Mouse (Mus musculus) gastrocnemius, postnatal 4 days (tissue): ENCODE data around the gene B3gat2. TPM values are rescaled to one million over a fixed set of nuclear protein-coding genes. Genes with fewer than 3 reads are reported as not detected.

Source experiments
- DNase-seq, 2 experiments: peaks; one replicate each; pipeline ENCODE4 v3.0.0; 2021 to 2022; ENCODE audit warnings: low spot score in 2 of 2, mixed read lengths in 2 of 2
- total RNA-seq, 2 experiments: library from RNA; stranded (reverse); gene quantifications; 2 replicates each; pipeline ENCODE4 v1.2.3; 2021

B3gat2 gene
- total RNA-seq, 2 experiments from 2014 or later: not detected

DNA sequence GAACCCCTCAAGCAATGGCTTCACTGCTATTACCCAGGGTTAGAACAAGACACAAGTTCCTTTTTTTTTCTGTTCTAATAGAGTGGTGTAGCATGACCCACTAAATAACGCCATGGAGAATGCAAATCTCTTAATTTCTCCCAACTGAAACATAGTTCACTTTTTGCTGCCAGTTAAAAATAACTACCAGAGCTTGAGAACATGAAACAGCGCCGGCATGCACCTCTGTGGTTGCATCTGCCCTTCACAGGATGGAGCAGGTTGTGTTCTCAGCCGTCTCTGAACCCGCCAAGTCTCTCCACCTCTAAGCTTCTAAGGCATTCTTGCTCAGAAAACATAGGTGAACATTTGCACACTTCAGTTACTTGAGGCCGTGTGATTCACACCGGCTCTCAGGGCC lies 72.7 kb downstream of the B3gat2 start:
- no peak for DNase-seq

DNA sequence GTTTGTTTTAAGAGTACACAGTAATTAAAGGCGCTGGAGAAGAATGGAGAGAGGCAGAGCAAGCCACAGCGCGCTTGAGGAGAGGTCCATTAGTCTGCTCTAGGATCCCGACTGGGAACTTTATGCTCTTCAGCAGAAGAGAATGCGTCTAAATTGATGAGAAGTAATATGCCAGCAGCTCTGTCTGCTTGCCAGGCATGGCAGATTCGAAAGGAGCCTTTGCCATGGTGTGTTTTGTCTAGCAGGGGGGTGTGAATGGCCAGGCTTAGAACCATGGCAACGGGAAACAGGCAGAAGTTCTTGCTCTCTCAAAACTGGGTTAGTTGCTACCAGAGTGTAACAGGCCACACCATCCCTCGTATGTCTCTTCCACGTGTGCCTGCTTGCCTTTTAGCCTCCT lies 73.3 kb downstream of the B3gat2 start:
- no peak for DNase-seq

DNA sequence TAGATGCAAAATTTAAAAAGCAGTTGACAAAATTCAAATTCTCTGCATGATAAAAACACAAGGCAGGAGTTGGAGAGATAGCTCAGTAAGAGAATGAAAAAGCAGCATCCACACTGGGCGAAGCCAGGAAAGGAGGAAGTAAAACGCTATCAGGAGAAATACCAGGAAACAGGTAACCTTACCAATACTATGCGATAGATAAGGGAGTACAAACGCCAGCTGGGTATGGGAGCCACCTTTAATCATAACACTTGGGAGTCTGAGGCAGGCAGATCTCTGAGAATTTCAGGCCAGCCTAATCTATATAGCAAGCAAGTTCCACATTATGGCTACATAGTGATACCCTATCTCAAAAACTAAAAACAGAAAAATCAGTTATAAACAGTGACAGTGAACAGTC lies 75.1 kb downstream of the B3gat2 start:
- DNase-seq: no peak

DNA sequence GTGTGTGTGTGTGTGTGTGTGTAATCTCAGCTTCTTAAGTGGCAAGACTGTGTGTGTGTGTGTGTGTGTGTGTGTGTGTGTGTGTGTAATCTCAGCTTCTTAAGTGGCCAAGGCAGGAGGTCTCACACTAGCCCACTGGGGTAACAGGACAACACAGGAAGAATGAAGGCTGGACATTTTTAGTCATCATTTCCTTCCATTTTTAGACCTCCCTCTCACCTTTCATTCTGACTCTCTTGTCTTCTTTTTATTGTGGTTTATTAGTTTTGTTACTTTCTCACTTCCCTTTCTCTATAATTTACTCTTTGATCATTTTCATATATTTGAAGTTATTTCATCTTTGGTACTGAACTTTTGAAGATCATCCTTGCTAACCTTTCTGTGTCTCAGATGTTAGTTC lies 79.4 kb downstream of the B3gat2 start:
- no peak for DNase-seq

DNA sequence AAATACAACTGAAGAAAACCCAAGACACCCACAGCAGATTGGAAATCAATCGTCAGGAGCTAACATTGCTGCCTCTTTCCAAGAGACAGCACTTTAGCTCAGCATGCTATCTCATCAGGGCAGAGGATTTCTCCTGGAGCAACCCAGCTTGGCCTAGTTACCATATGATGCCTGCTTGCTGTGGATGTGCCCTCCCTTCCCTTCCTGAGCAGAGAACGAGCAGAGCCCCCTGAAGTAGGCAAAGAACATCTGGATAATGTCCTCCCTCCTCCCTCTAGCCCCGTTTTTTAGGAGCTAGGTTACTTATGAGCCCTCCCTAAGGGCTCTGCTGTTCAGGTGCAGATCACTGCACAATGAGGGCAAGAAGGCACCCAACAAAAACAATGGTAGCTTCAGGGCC lies 81.1 kb downstream of the B3gat2 start:
- no peak for DNase-seq

DNA sequence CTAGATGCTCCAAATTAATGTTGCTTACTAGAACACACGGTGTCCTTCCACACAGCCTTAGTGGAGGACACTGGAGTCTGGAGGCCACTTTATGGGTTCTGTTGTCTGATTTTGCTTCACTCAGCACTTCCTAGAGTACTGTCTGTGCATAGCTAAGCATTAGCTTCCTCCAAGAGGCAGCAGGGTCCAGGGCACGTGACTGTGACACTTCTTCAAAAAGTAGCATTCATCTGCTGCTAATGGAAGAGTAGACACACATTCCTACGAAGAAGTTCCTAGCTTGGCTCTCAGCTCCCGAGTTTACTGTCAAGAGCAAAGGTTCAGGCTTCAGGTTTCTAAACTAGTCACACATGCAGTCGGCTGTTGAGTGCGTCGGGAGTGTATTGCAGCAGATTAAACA lies 82.2 kb downstream of the B3gat2 start:
- DNase-seq: no peak

DNA sequence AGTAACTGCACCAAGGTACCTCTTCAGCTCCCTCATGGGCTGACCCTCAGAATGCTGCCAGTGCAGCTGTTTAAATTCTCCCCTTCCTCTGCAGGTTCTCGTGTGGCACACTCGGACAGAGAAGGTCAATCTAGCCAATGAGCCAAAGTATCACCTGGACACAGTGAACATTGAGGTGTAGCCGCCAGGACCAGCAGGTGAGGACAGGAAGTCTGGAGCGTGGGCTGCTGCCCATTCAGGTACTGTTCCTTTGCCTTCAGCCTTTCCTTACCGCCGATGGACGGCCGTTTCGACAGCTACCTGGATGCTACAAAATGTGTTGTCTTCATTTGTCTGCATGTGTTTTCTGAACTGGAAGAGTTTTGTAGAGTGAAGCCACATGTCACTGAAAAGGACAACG lies 83.5 kb downstream of the B3gat2 start:
- DNase-seq: no peak

DNA sequence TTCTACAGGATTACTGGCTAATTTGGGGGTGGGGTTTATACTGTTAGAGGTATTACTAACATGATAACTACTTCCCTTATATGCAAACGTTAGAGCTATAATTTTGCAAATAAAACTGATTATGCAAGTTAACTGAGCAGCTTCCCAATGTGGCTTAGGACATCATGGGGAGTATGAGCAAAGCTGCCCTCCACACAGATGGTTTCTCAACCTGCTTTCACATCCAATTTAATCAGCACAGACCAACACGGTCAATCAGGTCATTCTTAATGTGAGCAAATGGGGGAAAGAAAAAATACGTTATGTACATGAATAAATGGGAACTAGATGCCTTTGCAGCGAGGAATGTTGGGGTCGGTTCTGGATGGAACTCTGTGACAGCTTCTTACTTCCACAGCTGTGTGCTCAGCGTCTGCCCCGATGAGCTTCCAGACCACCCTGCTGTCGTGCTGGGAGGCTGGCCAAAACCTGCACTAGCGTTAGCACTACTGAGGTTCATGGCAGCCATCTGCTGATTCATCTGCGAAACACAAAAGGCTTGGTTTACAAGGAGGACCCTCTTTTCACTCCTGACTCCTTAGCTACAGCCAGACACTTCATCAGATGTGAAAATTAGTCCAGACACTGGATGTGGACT lies 84.6 kb downstream of the B3gat2 start:
- no peak for DNase-seq

DNA sequence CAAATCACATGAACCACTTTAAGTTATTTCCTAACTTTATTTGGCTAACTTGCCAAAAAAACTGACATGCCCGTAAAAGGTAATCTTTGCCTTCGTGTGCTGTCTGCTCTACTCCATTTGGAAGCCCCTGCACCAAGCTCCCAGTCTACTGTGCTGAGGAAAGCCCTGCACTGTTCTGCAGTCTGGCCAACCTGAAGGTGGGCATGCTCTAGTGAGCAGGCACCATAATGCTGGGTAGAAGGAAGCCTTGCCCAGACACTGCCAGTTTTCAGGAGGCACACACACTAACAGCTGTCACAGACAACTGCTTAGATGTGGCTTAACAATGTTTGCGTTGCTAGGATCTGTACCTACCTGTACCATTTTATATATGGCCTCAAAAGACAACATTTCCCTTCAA lies 94.1 kb downstream of the B3gat2 start:
- DNase-seq: no peak

DNA sequence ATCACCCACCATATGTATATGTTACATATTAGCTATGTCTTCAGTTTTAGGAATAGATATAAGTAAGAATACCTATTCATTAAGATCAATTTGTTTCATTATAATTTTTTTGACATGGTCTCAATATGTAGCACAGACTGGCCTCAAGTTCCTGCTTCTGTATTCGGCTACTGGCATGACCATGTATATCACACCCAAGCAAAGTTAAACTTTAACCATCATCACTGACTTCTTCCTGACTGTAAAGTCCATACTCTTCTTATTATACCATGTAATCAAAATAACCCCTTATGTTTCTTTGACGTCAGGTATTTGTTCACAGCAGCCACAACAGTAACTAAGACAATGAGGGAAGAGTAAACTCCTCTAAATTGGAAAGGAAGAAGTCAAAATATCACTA lies 99.4 kb downstream of the B3gat2 start:
- no peak for DNase-seq

DNA sequence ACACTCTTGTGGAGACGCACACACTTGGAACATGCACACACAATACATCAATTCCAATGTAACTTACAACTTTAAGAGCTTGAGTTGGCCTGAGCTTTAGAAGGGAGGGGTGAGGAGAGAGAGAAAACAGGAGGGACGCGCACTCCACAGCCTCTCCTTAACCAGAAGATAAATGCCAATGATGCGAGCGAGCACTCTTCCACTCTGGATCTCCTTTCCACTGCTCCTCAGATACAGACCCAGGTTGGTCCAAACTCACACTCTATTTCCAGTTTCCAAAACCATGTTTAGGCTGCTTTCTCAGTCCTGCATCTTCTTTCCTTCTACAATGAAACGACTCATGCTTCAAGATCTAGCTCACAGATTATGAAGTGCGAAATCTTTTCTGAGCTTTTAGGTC lies 104.0 kb downstream of the B3gat2 start:
- DNase-seq: no peak

DNA sequence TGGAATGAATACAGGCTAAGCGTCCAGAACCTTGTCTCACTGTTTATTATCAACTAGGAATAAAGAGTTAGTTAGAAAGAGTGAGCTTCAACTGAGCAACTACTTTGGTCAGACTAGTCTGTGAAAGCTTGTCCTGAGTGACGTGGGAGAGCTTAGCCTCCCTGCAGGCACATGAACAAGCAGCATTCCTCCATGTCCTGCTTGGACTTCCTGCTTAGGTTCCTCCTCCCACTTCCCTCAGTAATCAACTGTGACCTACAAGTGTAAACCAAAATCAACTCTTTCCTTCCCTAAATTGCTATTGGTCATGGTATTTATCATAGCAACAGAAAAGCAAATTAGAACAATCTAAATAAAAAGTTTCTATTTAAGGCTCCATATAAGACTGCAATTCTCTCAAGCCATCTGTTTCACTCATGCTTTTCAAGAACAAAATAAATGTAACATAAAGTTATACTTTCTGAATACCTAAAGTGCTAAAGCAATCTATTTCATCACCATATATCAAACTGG lies 105.9 kb downstream of the B3gat2 start:
- no peak for DNase-seq

DNA sequence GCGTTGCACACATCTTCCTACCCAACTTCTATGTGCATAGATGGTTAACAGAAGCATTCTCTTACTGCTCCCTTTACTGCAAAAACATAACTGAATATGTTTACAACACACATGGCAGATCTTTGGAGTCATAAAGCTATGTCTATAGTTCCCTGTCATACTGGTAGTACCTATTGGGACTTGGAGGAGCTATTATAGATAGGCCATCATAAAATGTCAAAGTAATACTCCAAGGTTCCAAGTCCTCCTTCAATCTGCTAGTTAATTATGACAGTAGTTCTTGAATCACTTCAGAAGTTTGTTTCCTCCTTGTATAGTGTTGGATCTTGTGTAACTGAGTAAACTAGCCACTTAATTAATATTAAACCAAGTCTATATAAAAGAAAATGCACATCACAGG lies 110.6 kb downstream of the B3gat2 start:
- DNase-seq: no peak

DNA sequence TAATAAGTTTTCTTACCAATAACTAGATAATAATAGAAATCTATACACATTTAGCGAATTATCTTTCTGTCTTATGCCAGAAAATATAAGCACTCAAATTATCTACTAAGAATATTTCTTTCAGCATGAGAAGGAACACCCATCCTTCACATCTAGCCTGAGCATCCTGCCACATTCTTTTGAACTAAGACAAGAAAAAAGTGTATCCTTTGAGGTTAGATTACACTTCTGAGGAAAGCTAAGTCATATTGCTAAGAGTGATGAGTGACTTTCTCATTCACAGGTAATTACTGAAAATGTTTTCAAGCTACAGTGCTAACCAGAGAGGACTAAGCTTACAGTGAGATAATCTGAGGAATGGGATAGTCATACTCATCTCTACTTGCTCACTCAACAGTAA lies 121.1 kb downstream of the B3gat2 start:
- DNase-seq: no peak

DNA sequence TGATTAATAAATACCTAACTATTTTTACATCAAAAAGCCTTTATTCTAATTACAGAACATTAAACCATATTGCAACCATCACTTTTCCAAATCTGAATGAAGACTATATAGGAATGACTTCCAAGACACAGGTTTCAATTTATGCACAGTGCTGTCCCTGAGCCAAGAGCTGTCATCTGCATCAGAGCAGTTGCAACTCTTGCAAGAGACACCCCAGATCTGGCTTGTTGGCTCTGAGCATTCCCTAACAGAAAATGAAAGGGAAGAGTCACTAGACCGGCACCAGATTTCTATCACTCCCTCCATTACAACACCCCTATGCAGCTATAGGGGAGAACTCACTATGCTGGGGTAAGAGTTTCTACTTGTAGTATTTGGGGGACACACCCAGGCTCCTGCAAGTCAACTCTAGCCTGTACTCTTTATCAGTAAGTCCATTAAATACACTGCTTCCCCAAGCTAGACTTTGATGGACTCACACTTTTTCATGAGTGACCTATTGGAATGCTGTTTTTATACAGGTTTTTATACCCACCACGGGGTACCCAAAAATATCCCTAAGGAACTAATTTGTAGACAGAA lies 122.6 kb downstream of the B3gat2 start:
- no peak for DNase-seq

DNA sequence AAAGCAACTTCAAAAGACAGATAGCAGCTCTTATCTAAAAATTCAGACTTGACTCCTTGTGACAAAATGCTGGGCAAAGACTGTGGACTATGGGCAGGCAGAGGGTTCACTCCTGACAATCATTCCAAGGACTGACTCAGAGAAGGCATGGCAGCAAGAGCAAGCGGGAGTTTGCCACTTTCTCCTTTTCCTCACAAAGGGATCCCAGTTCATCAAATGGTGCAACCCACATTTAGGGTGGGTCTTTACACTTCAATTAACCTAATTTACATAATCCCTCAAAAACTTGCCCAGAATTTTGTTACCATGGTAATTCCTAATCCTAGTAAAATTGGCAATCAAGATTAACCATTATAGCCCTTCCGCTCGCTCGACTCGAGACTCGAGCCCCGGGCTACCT lies 123.4 kb downstream of the B3gat2 start:
- no peak for DNase-seq

DNA sequence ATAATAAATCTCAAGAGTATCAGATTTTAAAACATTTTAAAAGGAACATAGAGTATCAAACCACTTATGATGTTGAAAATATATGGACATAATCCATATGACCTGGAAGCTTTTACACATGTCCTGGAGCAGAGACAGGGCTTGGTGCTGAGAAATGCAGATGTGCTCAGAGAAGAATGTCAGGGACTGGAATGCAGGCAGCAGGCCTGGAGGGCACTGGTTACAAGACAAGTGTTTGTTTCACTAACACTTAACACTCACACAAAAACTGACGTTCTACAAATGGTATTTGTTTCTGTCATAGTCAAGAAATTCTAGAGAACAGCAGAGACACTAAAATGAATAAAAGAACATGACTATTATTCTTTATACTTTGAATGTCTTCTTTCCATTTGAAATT lies 130.5 kb downstream of the B3gat2 start:
- DNase-seq: no peak

Other genes starting within 250 kb of the B3gat2 start
- 10 to 100 TPM; 48.0 to 57.1 TPM for gene Smap1, start 160.6 kb downstream of the B3gat2 start, total RNA-seq
- gene Sdhaf4, start 243.9 kb downstream of the B3gat2 start, total RNA-seq: 10 to 100 TPM; 56.1 to 58.9 TPM